Mouse (Mus musculus) heart, postnatal 36 days (tissue): Measurements from ENCODE around the gene Clcnka. TPM values are rescaled to one million over a fixed set of nuclear protein-coding genes. Genes with fewer than 3 reads are reported as not detected.

ENCODE experiments used
- DNase-seq, 2 experiments: peaks; one replicate each; pipeline ENCODE4 v3.0.0; 2021 to 2022
- intact Hi-C: fragments of 180-260 bp; cut with DNase I; formaldehyde crosslinking; loops from one replicate; pipeline ENCODE4 v1.15.1; 2025
- microRNA-seq, 2 experiments: library from miRNA; unstranded; fragments of <30 nt; microRNA quantifications; one replicate each; pipeline ENCODE4 v1.2.0; 2021; ENCODE audit warnings: borderline number of aligned reads in 2 of 2
- total RNA-seq, 2 experiments: library from RNA; stranded (reverse); gene quantifications; 2 replicates each; pipeline ENCODE4 v1.2.3; 2021

Clcnka gene
- total RNA-seq, 2 experiments from 2014 or later = not detected

- DNase-seq = no peak
- intact Hi-C loops = no loop called here
Measured at GRCm38 (mm10) chr4:141341477-141341876, 57.0 kb downstream of the Clcnka start.

GRCm38 (mm10) chr4:141338853-141339252, 59.7 kb downstream of the Clcnka start:
- DNase-seq = no peak
- intact Hi-C loops = no loop called here

DNA sequence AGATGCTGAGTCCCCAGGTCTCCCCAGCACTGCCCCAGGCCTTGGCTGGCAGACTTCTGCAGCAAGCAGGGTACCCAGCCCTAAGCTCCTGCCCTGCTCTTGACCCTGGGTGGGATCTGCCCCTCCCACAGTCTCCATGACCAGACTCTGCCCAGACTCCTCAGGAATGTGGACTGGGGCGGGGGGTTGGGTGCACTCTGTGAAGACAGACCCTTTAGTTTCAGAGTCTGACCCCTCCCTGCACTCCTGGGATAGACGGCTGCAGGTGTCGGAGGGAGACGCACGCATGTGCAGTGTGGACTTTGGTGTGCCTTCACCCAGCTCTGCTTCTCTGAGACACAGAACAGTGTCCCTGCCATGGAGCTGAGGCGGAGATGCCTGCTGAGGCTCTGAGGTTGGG, 60.5 kb downstream of the Clcnka start:
- no peak for DNase-seq
- intact Hi-C loops = no loop called here

DNA sequence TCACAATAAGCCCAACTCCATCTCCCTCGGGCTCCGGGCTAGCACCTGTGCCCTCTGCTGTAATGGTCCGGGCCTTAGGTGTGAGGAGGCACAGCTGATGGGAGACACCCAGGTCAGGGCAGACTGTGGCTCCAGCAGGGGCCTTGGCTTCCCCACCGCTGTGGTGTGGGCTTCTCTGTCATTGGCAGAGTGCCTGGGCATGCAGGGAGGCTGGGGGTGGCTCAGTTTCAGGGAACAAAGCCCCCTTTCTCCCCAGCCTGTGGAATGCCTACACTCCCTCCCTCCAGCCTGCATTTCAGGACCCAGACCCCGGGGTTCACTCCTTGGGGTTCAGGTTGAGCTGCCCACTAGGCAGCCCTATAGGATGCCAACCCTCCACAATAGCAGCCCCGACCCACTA, 62.3 kb downstream of the Clcnka start:
- no peak for DNase-seq
- intact Hi-C loops = no loop called here

- intact Hi-C loops = no loop called here
- no peak for DNase-seq
Measured at GRCm38 (mm10) chr4:141335263-141335796, 63.2 kb downstream of the Clcnka start.

DNA sequence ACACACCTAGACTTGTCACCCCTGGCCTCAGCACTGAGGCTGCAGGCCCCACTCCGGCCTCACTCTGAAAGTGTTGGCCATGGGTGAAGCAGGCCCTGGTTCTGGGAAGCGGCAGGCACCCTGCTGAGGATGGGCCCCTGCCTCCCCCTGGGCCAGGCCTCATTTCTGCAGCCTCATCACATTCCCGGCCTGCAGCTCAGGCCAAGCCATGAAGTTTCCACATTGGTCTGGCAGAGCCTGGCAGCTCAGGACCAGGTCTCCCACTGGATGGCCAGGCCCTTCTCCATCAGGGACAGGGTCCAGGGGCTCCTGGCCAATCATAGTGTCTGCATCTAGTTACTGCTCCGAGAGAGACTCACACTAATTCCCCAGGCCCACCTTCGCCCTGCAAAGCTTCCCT, 63.8 kb downstream of the Clcnka start:
- DNase-seq = no peak
- intact Hi-C loops = no loop called here

Small RNA genes lying within 50 kb of the gene (microRNA-seq; reads per million reads assigned to microRNA genes)
- gene Gm25690 = 0 reads per million in 2 experiments

Other genes with a start within 250 kb of the Clcnka start
- gene Rsg1, start 184.8 kb downstream of the Clcnka start, total RNA-seq = 1 to 10 TPM in 1 of 2 experiments, under 1 TPM in 1; 0.80 to 1.1 TPM
- 10 to 100 TPM; 22.2 to 39.7 TPM for gene Arhgef19, start 159.2 kb downstream of the Clcnka start, total RNA-seq
- 1 to 10 TPM; 5.4 to 7.0 TPM for gene Epha2, start 97.5 kb downstream of the Clcnka start, total RNA-seq
- 1 to 10 TPM; 1.6 to 1.7 TPM for gene Fam131c, start 30.5 kb downstream of the Clcnka start, total RNA-seq
- 1 to 10 TPM in 1 of 2 experiments, under 1 TPM in 1; 0.38 to 1.0 TPM for gene Clcnkb, start 17.3 kb upstream of the Clcnka start, total RNA-seq
- gene Hspb7, start 22.1 kb upstream of the Clcnka start, total RNA-seq = 1,000 to 10,000 TPM; 1,173 to 1,191 TPM
- gene Srarp, start 37.4 kb upstream of the Clcnka start, total RNA-seq = 1 to 10 TPM in 1 of 2 experiments, under 1 TPM in 1; 0.67 to 1.6 TPM
- 10 to 100 TPM; 21.3 to 24.7 TPM for gene Zbtb17, start 45.9 kb upstream of the Clcnka start, total RNA-seq
- gene Spen, start 139.9 kb upstream of the Clcnka start, total RNA-seq = 10 to 100 TPM; 31.1 to 32.4 TPM
- 100 to 1,000 TPM; 231 to 294 TPM for gene Fblim1, start 207.4 kb upstream of the Clcnka start, total RNA-seq
- gene Tmem82, start 219.9 kb upstream of the Clcnka start, total RNA-seq = 10 to 100 TPM; 26.1 to 29.2 TPM
- 100 to 1,000 TPM; 160 to 170 TPM for gene Slc25a34, start 225.1 kb upstream of the Clcnka start, total RNA-seq